Mouse (Mus musculus): ENCODE measurements around the gene Ndufa7. TPM values are rescaled to one million over a fixed set of nuclear protein-coding genes. Genes with fewer than 3 reads are reported as not detected.

Ndufa7 gene
- 100 to 1,000 TPM; 225 to 228 TPM for total RNA-seq (2021)

DNA sequence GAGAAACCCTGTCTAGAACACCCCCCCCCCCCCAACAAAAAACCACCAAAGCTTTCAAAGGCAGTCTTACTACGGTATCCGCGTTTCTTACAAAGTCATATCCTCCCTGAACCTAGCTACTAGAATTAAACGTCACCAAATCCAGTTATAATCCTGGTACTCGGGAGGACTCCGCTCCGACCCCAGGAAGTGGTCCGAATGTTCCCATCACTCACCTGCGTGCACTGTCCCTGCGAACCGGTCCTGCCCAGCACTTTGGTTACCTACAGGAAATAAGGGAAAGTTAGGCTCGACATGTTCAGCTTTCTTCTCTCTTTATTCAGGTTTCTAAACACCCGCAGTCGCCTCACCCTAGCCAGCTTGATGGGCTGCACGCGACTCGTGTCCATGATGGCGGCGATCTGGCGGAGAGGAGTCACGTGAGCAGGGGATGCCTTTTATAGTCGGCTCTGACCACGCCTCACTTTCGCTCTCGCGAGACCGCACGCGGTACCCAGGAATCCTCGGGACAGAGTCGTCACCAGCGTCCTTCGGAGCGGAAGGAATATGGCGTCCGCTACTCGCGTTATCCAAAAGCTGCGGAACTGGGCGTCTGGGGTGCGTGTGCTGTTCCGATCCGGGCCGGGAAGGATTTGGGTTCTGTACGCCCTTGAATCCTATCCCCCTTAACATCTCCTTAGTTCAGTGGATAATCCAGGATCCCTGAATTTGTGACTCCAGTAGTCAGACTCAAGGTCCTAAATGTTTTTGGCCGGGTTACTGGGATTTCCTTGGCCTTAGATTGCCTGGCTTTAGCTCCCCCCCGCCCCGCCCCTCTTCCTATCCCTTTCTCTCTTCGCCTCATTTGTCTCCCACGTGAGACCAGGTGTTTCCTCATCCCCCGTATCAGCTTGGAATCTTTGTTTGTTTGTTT is at the start of gene Ndufa7, which contains the start of gene Rps28:
Gene Ndufa7 (plus strand): TSS at position 489 of the 913 bp plus-strand sequence.
Gene Rps28 (minus strand): TSS at position 479 of the 913 bp plus-strand sequence.
- DNase-seq (ENCODE audit: extremely low spot score in 1 of 2, low spot score in 2 of 2), result peak; percentile 97 to 99
- intact Hi-C loops (cut with DNase I), result no loop called here

DNA sequence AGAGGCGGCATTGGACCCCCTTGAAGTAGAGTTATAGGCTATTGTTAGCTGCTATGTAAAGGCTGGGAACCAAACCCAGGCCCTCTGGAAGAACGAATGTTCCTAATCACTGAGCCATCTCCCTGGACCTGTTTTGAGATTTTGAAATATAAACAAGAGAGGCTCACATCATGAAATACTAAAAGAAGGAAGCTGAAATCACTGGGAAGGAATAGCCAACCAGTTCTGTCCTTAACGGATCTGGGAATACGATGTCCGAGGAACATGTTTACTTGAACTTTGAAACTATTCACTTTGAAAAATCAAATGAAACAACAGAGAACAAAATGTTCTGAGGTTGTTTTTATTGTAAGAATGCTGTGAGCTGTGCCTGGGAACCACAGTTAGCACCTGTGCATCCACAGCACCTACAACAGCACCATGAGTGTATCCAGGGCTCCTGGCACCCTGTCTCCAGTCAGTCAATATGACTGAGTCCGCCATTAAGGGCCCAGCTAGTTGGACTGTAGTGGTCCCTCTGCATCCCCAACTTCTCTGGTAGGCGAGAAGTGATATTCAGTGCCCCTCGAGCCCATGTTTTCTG is 49.7 kb upstream of the Ndufa7 start:
- intact Hi-C loops (cut with DNase I), result no loop called here
- DNase-seq (ENCODE audit: extremely low spot score in 1 of 2, low spot score in 2 of 2), result no peak

DNA sequence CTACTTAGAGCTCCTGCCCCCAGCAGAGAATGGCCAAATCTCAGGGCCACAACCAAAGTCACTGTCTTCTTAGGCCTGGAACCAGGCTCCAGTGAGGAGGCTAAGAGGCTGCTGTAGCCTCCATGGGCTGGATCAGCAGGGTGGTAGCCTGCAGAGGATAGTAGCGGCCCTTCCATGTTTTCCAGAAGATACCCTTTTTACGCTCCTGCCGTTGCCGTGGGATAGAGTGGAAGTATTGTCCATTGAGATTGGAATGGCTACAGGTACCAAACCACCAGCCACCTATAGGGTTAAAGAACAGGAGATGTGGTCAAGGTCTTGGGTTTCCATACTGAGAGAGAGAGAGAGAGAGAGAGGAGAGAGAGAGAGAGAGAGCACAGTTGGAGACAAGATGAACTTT is 49.1 kb upstream of the Ndufa7 start:
- intact Hi-C loops (cut with DNase I), result no loop called here
- DNase-seq (ENCODE audit: extremely low spot score in 1 of 2, low spot score in 2 of 2), result no peak

DNA sequence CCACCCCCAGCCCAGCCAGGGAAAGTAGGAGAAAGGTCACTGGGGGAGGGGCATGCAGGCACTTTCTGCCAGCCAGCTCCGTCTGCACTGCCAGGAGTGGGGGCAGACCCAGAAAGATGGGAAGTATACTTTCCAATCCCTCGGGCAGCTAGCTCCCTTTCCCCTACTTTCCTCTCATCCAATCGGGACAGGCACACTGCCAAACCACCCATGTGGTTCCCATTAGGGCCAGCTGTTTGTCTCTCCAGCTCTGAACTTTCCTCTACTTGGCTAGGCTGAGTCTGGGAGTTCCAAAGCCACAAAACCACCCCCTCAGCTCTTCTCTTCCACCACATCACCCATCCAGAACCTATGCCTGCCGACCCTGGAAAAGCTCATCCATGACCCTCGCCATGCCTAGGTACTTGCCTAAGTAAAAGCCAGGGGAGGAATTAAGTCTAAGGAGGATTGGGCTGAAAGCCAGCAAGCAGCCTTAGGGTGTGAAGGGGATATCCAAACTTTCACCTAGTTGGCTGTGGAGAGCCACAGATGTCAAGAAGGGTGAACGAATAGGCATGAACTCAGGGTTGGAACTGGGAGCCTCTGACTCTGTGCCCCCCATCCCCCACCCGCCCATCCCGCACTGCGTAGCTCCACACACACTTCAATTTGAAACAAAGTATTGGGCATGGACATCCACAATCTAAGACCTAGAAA is 45.0 kb upstream of the Ndufa7 start:
- intact Hi-C loops (cut with DNase I), result no loop called here
- peak; percentile 89 to 94 for DNase-seq (ENCODE audit: extremely low spot score in 1 of 2, low spot score in 2 of 2)

DNA sequence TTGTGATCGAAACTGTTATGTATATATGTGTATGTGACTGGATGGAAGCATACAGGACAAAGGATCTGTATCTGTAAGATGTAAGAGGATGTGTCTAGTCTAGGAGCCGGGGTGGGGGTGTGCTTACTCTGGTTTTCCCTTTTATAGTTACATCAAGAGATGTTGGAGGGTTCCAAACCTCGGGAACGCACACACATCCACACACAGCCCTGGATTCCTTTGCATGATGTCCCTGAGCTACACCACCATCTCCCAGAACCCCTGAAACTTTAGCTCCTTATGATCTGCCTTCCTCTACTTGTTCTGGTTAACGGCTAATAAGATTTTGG is 44.4 kb upstream of the Ndufa7 start:
- intact Hi-C loops (cut with DNase I), result no loop called here
- no peak for DNase-seq (ENCODE audit: extremely low spot score in 1 of 2, low spot score in 2 of 2)

DNA sequence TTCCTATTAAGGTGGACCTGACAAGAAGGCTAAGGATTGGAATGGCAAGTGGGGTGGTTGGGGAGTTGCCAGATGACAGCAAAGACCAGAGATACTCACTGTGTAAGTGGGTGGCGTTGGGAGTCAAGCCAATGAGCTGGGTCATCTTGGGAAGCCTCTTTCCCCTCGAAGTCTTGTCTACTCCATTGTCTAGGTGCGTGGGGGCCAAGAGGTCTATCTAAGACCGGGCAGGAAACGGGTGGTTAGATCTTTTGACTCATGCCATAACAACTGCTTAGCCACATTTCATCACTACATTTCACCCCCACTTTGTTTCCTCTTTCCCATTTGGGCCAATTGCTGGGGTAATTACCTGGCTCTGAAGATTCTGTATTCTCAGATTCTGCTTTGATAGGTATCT is 43.9 kb upstream of the Ndufa7 start:
- intact Hi-C loops (cut with DNase I), result no loop called here
- peak in 1 of 2 experiments; percentile 68 for DNase-seq (ENCODE audit: extremely low spot score in 1 of 2, low spot score in 2 of 2)

DNA sequence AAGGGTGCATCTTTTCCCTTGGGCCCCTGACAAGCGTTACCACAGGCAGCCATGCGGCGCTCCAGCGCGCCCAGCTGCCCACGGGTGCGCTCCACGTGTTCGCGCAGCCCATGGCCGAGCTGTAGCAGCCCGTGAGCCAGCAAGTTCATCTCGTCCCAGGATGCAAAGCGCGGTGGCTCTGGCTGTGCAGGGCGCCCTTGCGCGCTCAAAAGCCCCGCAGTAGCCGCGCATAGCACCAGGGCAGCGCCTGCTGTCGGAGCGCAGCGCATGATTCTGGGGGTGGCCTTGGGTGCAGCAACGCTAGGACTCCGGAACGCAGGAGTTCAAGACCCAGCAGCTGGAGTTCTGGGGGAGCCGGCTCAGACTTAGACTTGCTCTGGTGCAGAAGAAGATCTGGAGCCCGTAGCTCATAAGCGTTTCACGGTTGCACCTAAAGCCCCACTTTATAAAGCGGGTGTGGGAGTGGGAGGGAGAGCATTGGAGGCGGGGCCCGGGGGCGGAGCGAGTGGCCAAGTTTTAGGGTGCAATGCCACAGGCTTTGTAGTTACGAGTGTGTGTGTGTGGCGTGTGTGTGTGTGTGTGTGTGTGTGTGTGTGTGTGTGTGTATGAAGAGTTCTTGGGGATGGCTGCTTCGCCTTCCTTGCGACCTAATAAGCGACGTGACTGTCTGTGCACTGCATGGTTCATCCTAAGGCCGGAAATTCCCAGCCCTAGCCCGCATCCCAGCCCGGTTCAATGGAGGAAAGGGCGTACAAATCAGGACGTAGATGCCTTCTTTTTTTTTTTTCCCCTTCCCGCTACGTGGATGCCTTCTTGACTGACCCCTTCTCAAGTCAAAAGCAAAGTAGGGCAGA is 43.0 kb upstream of the Ndufa7 start, which contains the start of gene Angptl4:
Gene Angptl4 (minus strand): TSS at position 707 of the 854 bp plus-strand sequence.
- peak in 1 of 2 experiments; percentile 77 for DNase-seq (ENCODE audit: extremely low spot score in 1 of 2, low spot score in 2 of 2)
- intact Hi-C loops (cut with DNase I), result no loop called here

DNA sequence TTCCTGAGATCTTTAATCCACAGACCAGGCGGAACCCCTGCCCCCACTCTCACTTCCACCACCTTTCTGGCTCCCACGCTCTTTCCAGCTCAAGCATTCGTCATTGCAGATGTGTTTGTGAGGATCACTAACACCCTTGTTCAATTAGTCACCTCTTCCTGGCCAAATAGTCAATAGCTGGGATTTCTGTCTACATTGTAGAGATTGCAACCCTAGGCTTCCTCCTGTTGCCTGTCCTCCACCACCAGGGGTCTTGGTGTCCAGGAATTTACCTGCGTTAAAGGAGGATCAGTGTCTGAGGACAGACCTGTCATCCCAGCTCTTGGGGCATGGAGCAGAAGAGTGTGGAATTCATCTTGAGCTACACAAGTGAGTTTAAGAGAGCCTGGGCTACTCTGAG is 42.3 kb upstream of the Ndufa7 start:
- intact Hi-C loops (cut with DNase I), result no loop called here
- no peak for DNase-seq (ENCODE audit: extremely low spot score in 1 of 2, low spot score in 2 of 2)

DNA sequence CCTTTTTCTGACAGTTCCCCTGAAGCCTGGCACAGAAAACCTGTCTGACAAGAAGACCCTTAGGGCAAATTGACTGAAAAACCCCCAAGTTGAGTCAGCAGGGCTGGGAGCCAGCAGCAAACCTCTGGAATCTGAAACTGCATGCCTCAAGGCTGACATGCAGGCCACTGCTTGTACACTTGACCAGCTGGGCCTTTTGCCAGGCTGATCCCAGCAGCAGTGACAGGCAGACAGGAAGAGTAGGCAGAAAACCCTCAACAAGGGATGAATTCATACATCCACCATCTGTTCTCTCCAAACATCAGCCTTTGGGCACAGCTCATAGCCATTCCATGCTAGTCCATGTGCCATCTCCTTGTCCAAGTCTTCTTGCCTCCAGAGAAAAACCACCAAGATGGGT is 41.0 kb upstream of the Ndufa7 start:
- DNase-seq (ENCODE audit: extremely low spot score in 1 of 2, low spot score in 2 of 2), result peak in 1 of 2 experiments; percentile 83
- intact Hi-C loops (cut with DNase I), result no loop called here

DNA sequence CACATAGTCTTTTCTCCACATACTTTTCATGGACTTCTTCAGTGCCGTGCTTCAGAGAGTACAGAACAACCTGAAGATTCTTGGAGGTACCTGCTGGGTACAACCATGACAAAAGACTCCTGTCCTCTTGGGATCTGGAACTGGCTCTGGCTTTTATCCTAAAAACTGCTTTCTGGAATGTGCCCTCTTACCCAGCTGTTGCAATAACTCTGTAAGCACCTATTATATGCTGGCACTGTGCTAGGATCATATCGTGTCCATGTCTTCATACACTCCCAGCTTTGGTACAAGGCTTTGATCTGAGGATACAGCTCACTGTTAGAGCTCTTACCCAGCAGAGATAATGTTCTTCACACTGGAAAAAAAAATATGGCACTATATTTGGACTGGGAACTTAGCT is 39.4 kb upstream of the Ndufa7 start:
- intact Hi-C loops (cut with DNase I), result no loop called here
- DNase-seq (ENCODE audit: extremely low spot score in 1 of 2, low spot score in 2 of 2), result no peak

DNA sequence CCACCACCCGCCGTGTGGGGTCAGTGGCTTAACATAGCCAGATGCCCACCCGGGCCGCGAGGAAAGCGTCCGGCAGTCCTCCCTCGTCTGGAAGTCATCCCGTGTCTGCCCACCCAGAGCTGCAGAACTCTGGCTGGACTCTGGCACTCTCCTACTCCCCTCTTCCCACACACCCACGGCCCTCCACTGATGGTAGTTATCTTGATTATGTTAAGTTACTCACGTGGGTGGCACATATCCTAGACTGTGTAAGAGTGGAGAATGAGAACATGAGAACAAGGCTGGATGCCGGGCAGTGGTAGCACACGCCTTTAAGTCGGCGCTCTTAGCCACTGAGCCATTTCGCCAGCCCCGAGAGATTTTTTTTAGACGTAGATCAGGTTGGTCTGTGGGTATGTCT is 38.0 kb upstream of the Ndufa7 start:
- DNase-seq (ENCODE audit: extremely low spot score in 1 of 2, low spot score in 2 of 2), result no peak
- intact Hi-C loops (cut with DNase I), result no loop called here

DNA sequence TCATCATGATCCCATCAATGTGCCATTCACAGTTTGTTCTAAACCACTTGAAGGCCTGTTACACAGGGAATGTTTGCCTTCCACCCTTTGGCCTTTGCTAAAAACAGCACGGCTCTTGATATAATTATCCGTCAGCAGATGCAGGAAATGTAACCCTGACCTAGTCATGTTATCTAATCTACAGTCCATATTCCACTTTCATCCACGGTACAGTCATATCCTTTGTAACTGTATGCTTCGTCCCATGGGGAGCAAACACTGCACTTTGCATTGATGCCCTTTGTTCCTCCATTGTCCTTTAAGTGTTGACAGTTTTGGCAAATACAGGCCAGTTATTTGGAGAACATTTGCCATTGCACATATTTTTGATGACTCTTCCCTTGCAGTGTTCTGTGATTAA is 35.6 kb upstream of the Ndufa7 start:
- no peak for DNase-seq (ENCODE audit: extremely low spot score in 1 of 2, low spot score in 2 of 2)
- intact Hi-C loops (cut with DNase I), result no loop called here

DNA sequence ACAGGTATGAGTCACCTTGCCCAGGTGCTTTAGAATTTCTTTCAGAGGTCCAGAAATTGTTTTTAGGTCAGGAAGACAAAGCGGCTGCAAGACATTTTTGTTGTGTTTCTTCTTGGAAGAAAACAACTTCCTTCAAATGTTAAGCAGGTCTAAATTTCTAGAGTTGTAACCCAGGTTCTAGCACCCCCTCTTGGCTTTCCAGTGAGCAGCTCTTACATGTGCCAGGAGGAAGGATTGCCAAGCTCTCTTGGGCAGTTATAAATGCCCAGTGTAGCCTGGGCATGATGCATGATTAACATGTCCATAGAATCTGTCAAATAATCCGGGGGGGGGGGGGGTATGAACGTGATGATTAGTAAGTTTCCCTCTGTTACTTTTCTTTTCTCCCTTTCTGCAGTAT is 26.1 kb upstream of the Ndufa7 start:
- DNase-seq (ENCODE audit: extremely low spot score in 1 of 2, low spot score in 2 of 2), result no peak
- intact Hi-C loops (cut with DNase I), result no loop called here

DNA sequence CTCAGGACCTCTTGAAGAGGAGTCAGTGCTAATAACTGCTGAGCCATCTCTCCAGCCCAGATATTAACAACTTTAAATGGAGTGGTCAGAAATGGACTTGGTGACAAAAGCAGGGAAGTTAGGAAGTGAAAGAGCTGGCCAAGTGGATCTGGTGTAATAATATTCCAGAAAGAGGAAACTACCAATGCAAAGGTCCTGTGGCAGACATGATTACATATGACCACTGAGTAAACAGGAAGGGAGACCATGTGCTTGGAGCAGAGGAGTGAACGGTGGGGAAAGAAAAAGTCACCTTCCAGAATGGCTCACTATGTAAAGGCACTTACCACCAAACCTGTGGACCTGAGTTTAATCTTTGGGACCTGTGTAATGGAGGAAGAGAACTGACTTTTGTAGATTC is 25.1 kb upstream of the Ndufa7 start:
- DNase-seq (ENCODE audit: extremely low spot score in 1 of 2, low spot score in 2 of 2), result no peak
- intact Hi-C loops (cut with DNase I), result no loop called here

DNA sequence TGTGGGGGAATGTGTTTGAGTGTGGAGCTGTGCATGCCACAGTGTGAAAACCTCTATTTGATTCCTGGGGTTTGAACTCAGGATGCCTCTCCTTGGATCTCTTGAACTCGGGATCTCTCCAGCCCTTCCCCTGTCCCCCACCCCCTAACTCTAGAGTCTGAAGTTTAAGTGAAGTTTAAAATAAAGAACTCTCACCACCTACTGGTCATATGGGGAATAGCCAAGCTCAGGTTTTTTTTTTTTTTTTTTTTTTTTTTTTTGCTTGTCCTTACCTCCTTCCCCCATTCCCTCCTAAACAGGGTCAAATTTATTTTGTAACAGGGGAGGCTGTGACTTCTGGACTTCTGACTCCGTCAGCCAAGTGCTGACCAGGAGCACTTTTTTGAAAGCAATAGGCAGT is 22.2 kb upstream of the Ndufa7 start:
- intact Hi-C loops (cut with DNase I), result loop anchor here (5.0 to 10.0 kb wide), 2 partner anchors 75 to 357 kb away; no protein-coding TSS in a partner anchor
- no peak for DNase-seq (ENCODE audit: extremely low spot score in 1 of 2, low spot score in 2 of 2)

DNA sequence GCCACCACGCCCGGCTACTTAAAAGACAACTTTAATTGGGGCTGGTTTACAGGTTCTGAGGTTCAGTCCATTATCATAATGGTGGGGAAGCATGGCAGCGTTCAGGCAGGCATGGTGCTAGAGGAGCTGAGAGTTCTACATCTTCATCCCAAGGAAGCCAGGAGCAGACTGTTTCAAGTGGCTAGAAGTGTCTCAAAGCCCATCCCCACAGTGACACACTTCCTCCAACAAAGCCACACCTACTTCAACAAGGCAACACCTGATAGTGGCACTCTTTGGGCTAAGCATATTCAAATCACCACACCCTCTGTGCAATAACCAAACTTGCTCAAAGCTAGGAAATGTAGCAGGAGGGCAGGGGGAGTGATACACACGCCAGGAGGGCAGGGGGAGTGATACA is 20.2 kb upstream of the Ndufa7 start:
- no peak for DNase-seq (ENCODE audit: extremely low spot score in 1 of 2, low spot score in 2 of 2)
- intact Hi-C loops (cut with DNase I), result loop anchor here (5.0 to 10.0 kb wide), 2 partner anchors 77 to 359 kb away; no protein-coding TSS in a partner anchor

DNA sequence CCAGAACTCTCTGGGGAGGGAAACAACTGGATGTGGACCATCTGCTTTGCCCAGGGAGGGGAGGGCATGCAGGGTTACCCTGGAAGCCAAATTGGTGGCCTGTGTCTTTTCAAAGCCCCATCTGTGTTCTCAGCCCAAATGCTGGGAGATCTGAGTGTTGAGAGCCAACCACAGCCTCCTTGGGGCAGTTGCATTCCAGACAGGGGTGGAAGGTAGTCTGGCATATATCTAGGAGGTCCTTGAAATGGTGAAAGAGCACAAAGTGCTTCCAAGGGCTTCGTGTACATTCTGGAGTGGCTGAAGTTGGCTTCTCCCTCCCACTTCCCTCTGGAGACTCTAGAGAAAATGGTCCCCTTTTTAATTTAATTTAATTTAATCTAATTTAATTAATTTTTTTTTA is 19.6 kb upstream of the Ndufa7 start:
- intact Hi-C loops (cut with DNase I), result loop anchor here (5.0 to 10.0 kb wide), 2 partner anchors 77 to 360 kb away; no protein-coding TSS in a partner anchor
- DNase-seq (ENCODE audit: extremely low spot score in 1 of 2, low spot score in 2 of 2), result no peak

DNA sequence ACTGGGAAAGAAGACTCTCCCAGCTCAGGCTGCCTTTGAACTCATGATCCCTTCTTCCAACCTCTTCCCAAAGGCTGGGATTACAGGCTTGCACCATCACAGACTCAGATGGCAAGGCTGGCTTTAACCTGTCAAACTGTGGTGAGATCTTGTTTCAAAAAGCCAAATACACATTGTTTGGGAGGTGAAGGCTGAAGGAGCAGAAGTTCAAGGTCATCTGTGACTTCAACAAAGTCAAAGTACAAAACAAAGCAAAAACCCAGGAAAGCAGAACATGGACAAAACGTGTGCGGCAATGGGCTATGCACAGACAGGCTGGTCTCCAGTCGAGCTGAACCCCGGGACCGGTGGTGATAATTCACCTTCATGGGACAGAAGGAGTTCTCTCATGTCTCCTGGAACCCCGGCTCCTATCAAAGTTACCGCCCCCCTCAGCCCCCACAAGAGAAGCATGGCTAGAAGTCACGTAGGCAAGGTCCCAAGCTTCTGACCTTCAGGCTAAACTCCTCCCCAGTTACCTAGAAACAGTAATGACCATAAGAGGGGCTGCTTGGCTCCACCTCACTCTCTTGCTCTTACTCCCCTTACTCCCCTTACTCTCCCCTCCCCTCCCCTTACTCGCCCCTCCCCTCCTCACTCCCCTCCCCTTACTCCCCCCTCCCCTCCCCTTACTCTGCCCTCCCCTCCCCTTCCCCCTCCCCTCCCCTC is 17.0 kb upstream of the Ndufa7 start:
- no peak for DNase-seq (ENCODE audit: extremely low spot score in 1 of 2, low spot score in 2 of 2)
- intact Hi-C loops (cut with DNase I), result loop anchor here (10.0 kb wide), 1 partner anchor 363 kb away; no protein-coding TSS in a partner anchor

Data from left cerebral cortex, postnatal 10 days (tissue).